Mouse (Mus musculus): ENCODE measurements around the gene Grm8. TPM values are rescaled to one million over a fixed set of nuclear protein-coding genes. Genes with fewer than 3 reads are reported as not detected.

Grm8 gene
- polyA plus RNA-seq, 1 experiment from 2014 or later, result 0.31 TPM

GRCm38 (mm10) chr6:27371095-27371494 lies 763.9 kb downstream of the Grm8 start:
- Histone ChIP-seq H3K4me1 (ENCODE audit: control insufficient read depth in 2 of 2, insufficient read depth in 2 of 2, low read length in 2 of 2) (no peaks in the 10 kb centered on the region), H3K4me3 (ENCODE audit: control insufficient read depth in 1 of 2, insufficient read depth in 1 of 2, low read depth in 1 of 2, low read length in 2 of 2) (no peak overlapping the region), H3K27ac (replicated peaks in 1 of 2; ENCODE audit: control insufficient read depth in 1 of 2, insufficient read depth in 1 of 2, low read depth in 2 of 2, low read length in 2 of 2) (no peak overlapping the region), H3K27me3 (ENCODE audit: control insufficient read depth, insufficient read depth, low read length) (no peaks in the 10 kb centered on the region), H3K4me2 (ENCODE audit: low read length) (no peak overlapping the region), H3K36me3 (ENCODE audit: control insufficient read depth, insufficient read depth, low read length) (no peaks in the 10 kb centered on the region), H3K9ac (ENCODE audit: low read length) (no peak overlapping the region), H3K9me3 (ENCODE audit: control insufficient read depth, low read length) (no peaks in the 10 kb centered on the region)
- no peak for ATAC-seq (ENCODE audit: insufficient number of reproducible peaks, insufficient read depth, low FRiP score, low read depth)
- WGBS, result 43% methylated on average over 2 of the region's 2 CpGs

GRCm38 (mm10) chr6:27363775-27364174 lies 771.2 kb downstream of the Grm8 start:
- no peaks in the 10 kb centered on the region for H3K9me3 ChIP-seq (ENCODE audit: control insufficient read depth, low read length)
- H3K27me3 ChIP-seq (ENCODE audit: control insufficient read depth, insufficient read depth, low read length), result no peaks in the 10 kb centered on the region
- H3K4me3 ChIP-seq (ENCODE audit: control insufficient read depth in 1 of 2, insufficient read depth in 1 of 2, low read depth in 1 of 2, low read length in 2 of 2), result no peak overlapping the region
- no peaks in the 10 kb centered on the region for H3K36me3 ChIP-seq (ENCODE audit: control insufficient read depth, insufficient read depth, low read length)
- H3K27ac ChIP-seq (replicated peaks in 1 of 2; ENCODE audit: control insufficient read depth in 1 of 2, insufficient read depth in 1 of 2, low read depth in 2 of 2, low read length in 2 of 2), result no peak overlapping the region
- ATAC-seq (ENCODE audit: insufficient number of reproducible peaks, insufficient read depth, low FRiP score, low read depth), result no peak
- no peak overlapping the region for H3K9ac ChIP-seq (ENCODE audit: low read length)
- H3K4me2 ChIP-seq (ENCODE audit: low read length), result no peak overlapping the region
- no peaks in the 10 kb centered on the region for H3K4me1 ChIP-seq (ENCODE audit: control insufficient read depth in 2 of 2, insufficient read depth in 2 of 2, low read length in 2 of 2)
- WGBS, result 81% methylated on average over 8 of the region's 8 CpGs

- Histone ChIP-seq H3K4me2 (ENCODE audit: low read length) (no peak overlapping the region), H3K9me3 (ENCODE audit: control insufficient read depth, low read length) (no peaks in the 10 kb centered on the region), H3K27me3 (ENCODE audit: control insufficient read depth, insufficient read depth, low read length) (no peaks in the 10 kb centered on the region), H3K9ac (ENCODE audit: low read length) (no peak overlapping the region), H3K27ac (replicated peaks in 1 of 2; ENCODE audit: control insufficient read depth in 1 of 2, insufficient read depth in 1 of 2, low read depth in 2 of 2, low read length in 2 of 2) (no peak overlapping the region), H3K36me3 (ENCODE audit: control insufficient read depth, insufficient read depth, low read length) (no peaks in the 10 kb centered on the region), H3K4me1 (ENCODE audit: control insufficient read depth in 2 of 2, insufficient read depth in 2 of 2, low read length in 2 of 2) (no peaks in the 10 kb centered on the region), H3K4me3 (ENCODE audit: control insufficient read depth in 1 of 2, insufficient read depth in 1 of 2, low read depth in 1 of 2, low read length in 2 of 2) (no peak overlapping the region)
- ATAC-seq (ENCODE audit: insufficient number of reproducible peaks, insufficient read depth, low FRiP score, low read depth), result no peak
Observed at GRCm38 (mm10) chr6:27360440-27360839, 774.5 kb downstream of the Grm8 start.

- Histone ChIP-seq H3K9me3 (ENCODE audit: control insufficient read depth, low read length) (no peaks in the 10 kb centered on the region), H3K36me3 (ENCODE audit: control insufficient read depth, insufficient read depth, low read length) (no peaks in the 10 kb centered on the region), H3K4me1 (ENCODE audit: control insufficient read depth in 2 of 2, insufficient read depth in 2 of 2, low read length in 2 of 2) (no peaks in the 10 kb centered on the region), H3K9ac (ENCODE audit: low read length) (no peak overlapping the region), H3K4me3 (ENCODE audit: control insufficient read depth in 1 of 2, insufficient read depth in 1 of 2, low read depth in 1 of 2, low read length in 2 of 2) (no peak overlapping the region), H3K27ac (replicated peaks in 1 of 2; ENCODE audit: control insufficient read depth in 1 of 2, insufficient read depth in 1 of 2, low read depth in 2 of 2, low read length in 2 of 2) (no peak overlapping the region), H3K27me3 (ENCODE audit: control insufficient read depth, insufficient read depth, low read length) (no peaks in the 10 kb centered on the region), H3K4me2 (ENCODE audit: low read length) (no peak overlapping the region)
- no peak for ATAC-seq (ENCODE audit: insufficient number of reproducible peaks, insufficient read depth, low FRiP score, low read depth)
- WGBS, result 12% methylated on average over 4 of the region's 4 CpGs
Observed at GRCm38 (mm10) chr6:27351147-27351546, 783.8 kb downstream of the Grm8 start.

GRCm38 (mm10) chr6:27348272-27348671 lies 786.7 kb downstream of the Grm8 start:
- H3K9me3 ChIP-seq (ENCODE audit: control insufficient read depth, low read length), result no peaks in the 10 kb centered on the region
- 51% methylated on average over 2 of the region's 2 CpGs for WGBS
- H3K4me3 ChIP-seq (ENCODE audit: control insufficient read depth in 1 of 2, insufficient read depth in 1 of 2, low read depth in 1 of 2, low read length in 2 of 2), result no peak overlapping the region
- no peaks in the 10 kb centered on the region for H3K4me1 ChIP-seq (ENCODE audit: control insufficient read depth in 2 of 2, insufficient read depth in 2 of 2, low read length in 2 of 2)
- H3K27me3 ChIP-seq (ENCODE audit: control insufficient read depth, insufficient read depth, low read length), result no peaks in the 10 kb centered on the region
- ATAC-seq (ENCODE audit: insufficient number of reproducible peaks, insufficient read depth, low FRiP score, low read depth), result no peak
- no peak overlapping the region for H3K9ac ChIP-seq (ENCODE audit: low read length)
- H3K4me2 ChIP-seq (ENCODE audit: low read length), result no peak overlapping the region
- H3K36me3 ChIP-seq (ENCODE audit: control insufficient read depth, insufficient read depth, low read length), result no peaks in the 10 kb centered on the region
- H3K27ac ChIP-seq (replicated peaks in 1 of 2; ENCODE audit: control insufficient read depth in 1 of 2, insufficient read depth in 1 of 2, low read depth in 2 of 2, low read length in 2 of 2), result no peak overlapping the region

- no peak for ATAC-seq (ENCODE audit: insufficient number of reproducible peaks, insufficient read depth, low FRiP score, low read depth)
- no peak overlapping the region for H3K27ac ChIP-seq (replicated peaks in 1 of 2; ENCODE audit: control insufficient read depth in 1 of 2, insufficient read depth in 1 of 2, low read depth in 2 of 2, low read length in 2 of 2)
- H3K4me1 ChIP-seq (ENCODE audit: control insufficient read depth in 2 of 2, insufficient read depth in 2 of 2, low read length in 2 of 2), result no peaks in the 10 kb centered on the region
- H3K9me3 ChIP-seq (ENCODE audit: control insufficient read depth, low read length), result no peaks in the 10 kb centered on the region
- no peak overlapping the region for H3K4me2 ChIP-seq (ENCODE audit: low read length)
- no peaks in the 10 kb centered on the region for H3K27me3 ChIP-seq (ENCODE audit: control insufficient read depth, insufficient read depth, low read length)
- H3K36me3 ChIP-seq (ENCODE audit: control insufficient read depth, insufficient read depth, low read length), result no peaks in the 10 kb centered on the region
- WGBS, result 35% methylated on average over 1 of the region's 1 CpGs
- H3K4me3 ChIP-seq (ENCODE audit: control insufficient read depth in 1 of 2, insufficient read depth in 1 of 2, low read depth in 1 of 2, low read length in 2 of 2), result no peak overlapping the region
- no peak overlapping the region for H3K9ac ChIP-seq (ENCODE audit: low read length)
Observed at GRCm38 (mm10) chr6:27346311-27346710, 788.7 kb downstream of the Grm8 start.

GRCm38 (mm10) chr6:27340131-27340530 lies 794.8 kb downstream of the Grm8 start:
- ATAC-seq (ENCODE audit: insufficient number of reproducible peaks, insufficient read depth, low FRiP score, low read depth), result no peak
- no peaks in the 10 kb centered on the region for H3K9me3 ChIP-seq (ENCODE audit: control insufficient read depth, low read length)
- no peaks in the 10 kb centered on the region for H3K4me1 ChIP-seq (ENCODE audit: control insufficient read depth in 2 of 2, insufficient read depth in 2 of 2, low read length in 2 of 2)
- no peak overlapping the region for H3K9ac ChIP-seq (ENCODE audit: low read length)
- H3K27me3 ChIP-seq (ENCODE audit: control insufficient read depth, insufficient read depth, low read length), result no peaks in the 10 kb centered on the region
- no peaks in the 10 kb centered on the region for H3K36me3 ChIP-seq (ENCODE audit: control insufficient read depth, insufficient read depth, low read length)
- no peak overlapping the region for H3K4me2 ChIP-seq (ENCODE audit: low read length)
- H3K27ac ChIP-seq (replicated peaks in 1 of 2; ENCODE audit: control insufficient read depth in 1 of 2, insufficient read depth in 1 of 2, low read depth in 2 of 2, low read length in 2 of 2), result no peak overlapping the region
- 85% methylated on average over 4 of the region's 4 CpGs for WGBS
- no peak overlapping the region for H3K4me3 ChIP-seq (ENCODE audit: control insufficient read depth in 1 of 2, insufficient read depth in 1 of 2, low read depth in 1 of 2, low read length in 2 of 2)

GRCm38 (mm10) chr6:27318575-27318974 lies 816.4 kb downstream of the Grm8 start:
- Histone ChIP-seq H3K36me3 (ENCODE audit: control insufficient read depth, insufficient read depth, low read length) (no peaks in the 10 kb centered on the region), H3K27ac (replicated peaks in 1 of 2; ENCODE audit: control insufficient read depth in 1 of 2, insufficient read depth in 1 of 2, low read depth in 2 of 2, low read length in 2 of 2) (no peak overlapping the region), H3K9ac (ENCODE audit: low read length) (no peak overlapping the region), H3K4me2 (ENCODE audit: low read length) (no peak overlapping the region), H3K9me3 (ENCODE audit: control insufficient read depth, low read length) (no peaks in the 10 kb centered on the region), H3K27me3 (ENCODE audit: control insufficient read depth, insufficient read depth, low read length) (no peaks in the 10 kb centered on the region), H3K4me3 (ENCODE audit: control insufficient read depth in 1 of 2, insufficient read depth in 1 of 2, low read depth in 1 of 2, low read length in 2 of 2) (no peak overlapping the region), H3K4me1 (ENCODE audit: control insufficient read depth in 2 of 2, insufficient read depth in 2 of 2, low read length in 2 of 2) (no peaks in the 10 kb centered on the region)
- no peak for ATAC-seq (ENCODE audit: insufficient number of reproducible peaks, insufficient read depth, low FRiP score, low read depth)
- 11% methylated on average over 1 of the region's 1 CpGs for WGBS

Measured in heart, embryonic 14.5 days (tissue).